Mouse (Mus musculus): ENCODE measurements around the gene Msi1. TPM values are rescaled to one million over a fixed set of nuclear protein-coding genes. Genes with fewer than 3 reads are reported as not detected.
"Not testable (repeated sequence)": the region's sequence is repeated elsewhere in the genome, so short reads cannot be mapped to it uniquely, and the experiment has no call there.

Msi1 gene
- polyA plus RNA-seq, 1 experiment: 1.7 TPM

DNA sequence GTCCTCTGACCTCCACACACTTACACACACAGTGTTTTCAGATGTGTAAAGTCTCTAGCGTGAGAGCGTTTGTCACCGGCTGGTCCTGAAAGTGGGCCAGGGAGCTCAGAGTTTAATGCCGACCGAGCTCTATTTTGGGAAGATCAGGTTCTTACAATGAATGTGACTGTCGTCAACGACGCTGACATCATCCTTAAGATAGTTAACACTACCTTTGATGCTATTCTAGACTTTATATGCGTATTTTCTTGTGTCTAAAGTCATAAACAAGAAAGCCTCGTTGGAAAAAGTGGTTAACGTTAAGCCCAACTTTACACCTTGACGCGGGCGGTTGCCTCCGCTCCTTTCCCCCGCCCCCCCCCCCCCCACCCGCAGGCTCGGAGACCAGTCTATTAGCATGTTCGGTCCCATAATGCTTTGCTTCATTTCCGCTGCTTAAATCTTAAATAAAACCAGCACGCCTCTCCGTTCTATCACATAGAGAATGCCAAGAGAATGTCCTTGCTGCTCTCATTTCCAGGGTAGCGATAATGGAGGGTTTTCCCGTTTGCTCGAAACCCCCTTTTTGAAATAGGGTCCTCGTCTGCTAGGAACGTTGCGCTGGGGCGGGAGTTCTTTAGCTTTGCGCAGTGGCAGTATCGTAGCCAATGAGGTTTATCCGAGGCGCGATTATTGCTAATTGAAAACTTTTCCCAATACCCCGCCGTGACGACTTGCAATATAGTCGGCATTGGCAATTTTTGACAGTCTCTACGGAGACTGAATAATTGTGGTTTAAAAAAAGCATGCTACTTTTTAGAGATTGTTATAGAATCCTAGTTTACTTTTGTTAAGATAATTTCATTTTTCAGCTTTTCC, 59.7 kb downstream of the Msi1 start:
- DNase-seq (ENCODE audit: low spot score): peak; percentile 72

DNA sequence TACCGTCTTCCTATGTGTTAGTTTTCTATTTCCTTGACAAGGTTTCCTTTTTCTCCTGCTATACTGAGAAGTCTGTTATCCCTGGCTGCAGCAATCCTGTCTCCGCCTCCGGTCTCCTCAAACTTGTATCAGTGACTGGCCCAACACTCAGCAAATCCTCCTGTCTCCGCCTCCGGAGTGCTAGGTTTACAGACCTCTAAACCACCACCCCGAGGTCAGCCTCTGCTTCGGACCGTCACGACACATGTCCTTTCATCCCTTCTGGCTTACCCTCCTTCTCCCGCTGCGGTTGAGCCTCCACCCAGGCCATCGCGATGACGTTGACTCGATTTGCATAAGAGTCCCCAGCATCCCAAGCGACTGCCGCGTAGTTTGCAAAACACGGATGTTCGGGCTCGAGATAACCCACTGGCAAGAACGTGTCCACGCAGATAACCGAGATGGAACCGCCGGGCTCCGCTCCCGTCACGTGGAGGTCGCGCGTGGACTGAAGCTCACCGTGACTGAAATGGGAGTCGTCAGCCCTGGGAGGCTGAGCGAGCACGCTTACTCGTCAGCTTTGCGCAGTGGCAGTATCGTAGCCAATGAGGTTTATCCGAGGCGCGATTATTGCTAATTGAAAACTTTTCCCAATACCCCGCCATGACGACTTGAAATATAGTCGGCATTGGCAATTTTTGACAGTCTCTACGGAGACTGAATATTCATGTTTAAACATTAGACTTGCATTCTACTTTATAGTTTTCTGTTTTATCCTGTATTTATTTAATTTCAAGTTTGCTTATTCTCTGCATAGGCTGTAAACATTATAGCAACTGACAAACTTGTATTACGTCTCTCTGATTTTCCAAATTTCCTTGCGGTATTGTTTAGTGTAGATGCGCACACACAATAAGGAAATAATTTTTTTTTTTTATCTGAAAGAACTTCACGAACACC, 60.6 kb downstream of the Msi1 start:
- DNase-seq (ENCODE audit: low spot score): peak; percentile 79

DNA sequence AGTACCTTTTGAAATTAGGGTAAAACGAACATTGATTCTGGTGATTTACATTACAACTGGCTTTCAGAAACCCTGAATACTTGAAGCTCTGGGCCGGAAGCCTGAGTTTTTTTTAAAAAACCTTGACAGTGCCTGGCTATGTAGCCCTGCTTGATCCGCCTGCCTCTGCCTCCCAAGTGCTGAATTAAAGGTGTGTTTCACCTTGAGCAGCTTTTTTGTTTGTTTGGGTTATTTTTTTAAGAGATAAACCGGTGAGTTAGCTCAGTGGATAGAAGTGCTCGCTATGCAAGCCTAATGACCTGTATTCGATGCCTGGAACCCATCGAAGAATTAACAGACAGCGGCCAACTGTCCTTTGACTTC, 61.2 kb downstream of the Msi1 start:
- no peak for DNase-seq (ENCODE audit: low spot score)

DNA sequence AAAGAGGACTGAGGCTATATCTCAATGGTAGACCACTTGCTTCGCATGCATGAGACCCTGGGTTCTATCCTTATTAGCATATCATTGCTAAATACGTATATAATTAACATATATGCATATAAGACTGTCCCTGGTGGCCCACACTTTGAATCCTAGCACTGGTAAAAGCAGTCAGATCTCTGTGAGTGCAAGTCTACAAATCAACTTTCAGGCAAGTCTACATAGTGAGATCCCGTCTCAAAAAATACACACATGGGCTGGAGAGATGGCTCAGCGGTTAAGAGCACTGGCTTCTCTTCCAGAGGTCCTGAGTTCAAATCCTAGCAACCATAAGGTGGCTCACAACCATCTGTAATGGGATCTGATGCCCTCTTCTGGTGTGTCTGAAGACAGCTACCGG, 61.7 kb downstream of the Msi1 start:
- DNase-seq (ENCODE audit: low spot score): no peak

DNA sequence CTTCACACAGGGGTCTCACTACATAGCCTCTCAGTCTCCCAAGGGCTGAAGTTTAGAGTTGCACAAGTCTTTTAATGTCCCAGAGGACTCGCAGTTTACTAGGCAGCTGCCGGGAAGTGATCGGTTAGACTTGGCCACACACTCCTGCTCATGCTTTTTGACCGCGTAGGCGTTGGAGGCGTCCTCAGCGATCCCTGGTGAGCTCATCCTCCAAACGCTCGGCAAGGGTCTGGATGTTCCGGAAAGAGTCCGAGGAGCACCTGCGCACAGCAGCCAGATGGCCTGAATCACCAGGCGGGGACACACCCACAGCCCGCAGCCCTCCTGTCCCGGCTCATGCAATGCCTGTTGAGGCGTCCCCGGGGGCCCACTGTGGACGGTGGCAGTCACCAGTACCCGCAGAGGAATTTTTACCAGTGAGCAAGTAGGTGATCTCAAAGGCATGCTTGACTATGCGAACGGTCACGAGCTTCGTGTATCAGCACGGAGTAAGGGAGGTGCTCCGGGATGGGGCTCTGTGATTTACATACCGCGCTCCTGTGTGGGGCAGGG, 62.4 kb downstream of the Msi1 start:
- DNase-seq (ENCODE audit: low spot score): peak; percentile 61

DNA sequence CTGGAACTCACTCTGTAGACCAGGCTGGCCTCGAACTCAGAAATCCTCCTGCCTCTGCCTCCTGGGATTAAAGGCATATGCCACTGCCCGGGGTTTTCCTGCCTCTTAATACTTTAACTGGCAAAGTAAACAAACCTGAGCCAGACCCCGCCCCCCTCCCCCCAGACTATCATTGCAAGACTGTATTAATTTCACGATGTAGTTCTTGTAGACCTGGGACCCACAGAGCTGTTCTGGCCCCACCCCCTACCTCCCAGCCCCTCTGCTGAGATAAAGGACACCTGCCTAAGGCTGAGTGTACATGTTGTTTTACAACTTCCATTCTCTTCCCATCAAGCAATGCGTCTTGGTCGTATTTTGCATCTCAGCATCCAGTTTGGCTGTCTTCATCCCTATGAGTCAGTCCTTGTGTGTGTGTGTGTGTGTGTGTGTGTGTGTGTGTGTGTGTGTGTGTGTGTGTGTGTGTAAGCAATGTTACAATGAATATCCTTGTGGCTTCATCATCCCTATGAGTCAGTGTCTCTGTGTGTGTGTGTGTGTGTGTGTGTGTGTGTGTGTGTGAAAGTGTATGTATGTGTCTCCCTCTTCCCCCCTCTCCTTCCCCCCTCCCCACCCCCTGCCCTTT, 63.4 kb downstream of the Msi1 start:
- DNase-seq (ENCODE audit: low spot score): no peak

DNA sequence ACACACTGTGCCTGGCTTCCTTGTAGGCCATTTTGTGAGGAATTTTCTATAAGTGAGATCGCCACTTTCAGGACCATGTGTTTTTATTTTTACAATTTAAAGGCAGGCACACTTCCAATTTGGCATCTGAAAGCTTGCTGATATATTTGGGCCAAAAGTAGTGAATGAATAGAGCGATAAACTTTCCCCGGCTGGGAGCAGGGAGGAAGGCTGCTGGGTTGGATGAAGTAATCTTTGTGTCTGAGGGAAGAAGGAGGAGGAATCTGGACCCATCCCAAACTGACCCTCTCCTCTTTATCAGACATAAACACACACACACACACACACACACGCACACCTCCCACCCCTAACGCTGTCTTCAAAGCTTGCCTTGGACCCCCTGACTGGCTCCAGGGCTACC, 64.0 kb downstream of the Msi1 start:
- no peak for DNase-seq (ENCODE audit: low spot score)

DNA sequence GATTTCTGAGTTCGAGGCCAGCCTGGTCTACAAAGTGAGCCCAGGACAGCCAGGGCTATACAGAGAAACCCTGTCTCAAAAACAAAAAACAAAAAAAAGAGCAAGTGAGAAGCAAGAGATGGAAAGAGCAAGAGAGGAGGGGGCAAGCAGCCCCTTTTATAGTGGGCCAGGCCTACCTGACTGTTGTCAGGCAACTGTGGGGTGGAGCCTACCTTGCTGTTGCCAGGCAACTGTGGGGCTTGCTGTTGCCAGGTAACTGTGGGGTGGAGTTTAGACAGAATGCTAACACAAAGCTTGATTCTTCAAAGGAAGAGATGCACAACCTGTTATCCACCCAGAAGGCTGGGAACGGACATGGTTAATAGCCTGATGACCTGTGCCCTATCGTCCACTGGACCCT, 66.2 kb downstream of the Msi1 start:
- DNase-seq (ENCODE audit: low spot score): not testable (repeated sequence)

DNA sequence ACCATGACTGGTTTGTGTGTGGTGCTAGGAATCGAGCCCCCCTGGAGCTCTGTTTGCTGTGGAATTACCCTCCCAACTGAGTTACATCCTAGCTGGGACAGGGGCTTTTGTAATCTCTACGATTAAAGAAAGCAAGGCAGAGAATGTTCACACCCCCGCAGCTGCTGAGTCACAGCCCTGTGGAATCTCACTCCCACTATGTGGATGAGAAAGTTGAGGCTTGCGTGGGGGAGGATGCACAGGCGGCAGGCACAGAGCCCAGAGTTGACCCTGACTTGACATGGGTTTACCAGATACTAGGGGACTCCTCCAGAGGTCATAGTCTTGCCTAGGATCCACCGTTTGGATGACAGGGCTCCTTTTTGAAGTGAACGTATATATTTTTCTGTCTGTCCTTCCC, 67.6 kb downstream of the Msi1 start:
- no peak for DNase-seq (ENCODE audit: low spot score)

DNA sequence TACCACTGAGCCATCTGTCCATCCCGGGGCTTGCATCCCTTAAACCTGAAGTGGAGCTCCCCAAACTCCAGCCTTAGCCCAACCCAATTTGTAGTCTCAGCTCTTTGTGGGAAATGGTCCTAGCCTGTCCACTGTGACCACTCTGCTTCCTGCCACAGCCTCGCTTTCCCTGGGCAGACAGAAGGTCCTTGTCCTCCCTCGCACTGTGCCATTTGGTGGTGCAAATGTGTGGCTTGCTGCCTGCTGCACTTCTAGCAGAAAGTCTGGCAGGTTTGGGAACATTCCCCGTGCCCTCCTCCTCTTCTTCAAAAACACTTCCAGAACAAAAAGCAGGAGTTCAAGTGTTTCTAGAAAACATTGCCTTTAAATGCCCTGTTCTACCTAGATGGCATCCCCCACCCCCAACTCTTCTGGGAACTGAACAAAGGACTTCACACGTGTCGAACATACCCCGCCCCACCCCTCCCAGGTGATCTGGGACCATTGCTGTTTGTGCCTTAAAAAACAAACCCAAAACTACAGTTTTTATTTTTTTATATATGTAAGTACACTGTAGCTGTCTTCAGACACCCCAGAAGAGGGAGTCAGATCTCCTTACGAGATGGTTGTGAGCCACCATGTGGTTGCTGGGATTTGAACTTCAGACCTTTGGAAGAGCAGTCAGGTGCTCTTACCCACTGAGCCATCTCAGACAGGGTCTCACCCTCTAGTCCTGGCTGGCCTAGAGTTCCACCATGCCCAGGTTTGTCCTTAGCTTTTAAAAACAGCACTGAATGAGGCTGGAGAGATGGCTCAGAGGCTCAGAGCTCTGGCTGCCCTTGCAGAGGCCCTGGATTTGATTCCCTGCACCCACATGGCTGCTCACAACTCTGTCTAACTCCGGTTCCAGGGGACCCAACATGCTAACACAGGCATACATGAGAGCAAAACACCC, 69.2 kb downstream of the Msi1 start:
- DNase-seq (ENCODE audit: low spot score): no peak

DNA sequence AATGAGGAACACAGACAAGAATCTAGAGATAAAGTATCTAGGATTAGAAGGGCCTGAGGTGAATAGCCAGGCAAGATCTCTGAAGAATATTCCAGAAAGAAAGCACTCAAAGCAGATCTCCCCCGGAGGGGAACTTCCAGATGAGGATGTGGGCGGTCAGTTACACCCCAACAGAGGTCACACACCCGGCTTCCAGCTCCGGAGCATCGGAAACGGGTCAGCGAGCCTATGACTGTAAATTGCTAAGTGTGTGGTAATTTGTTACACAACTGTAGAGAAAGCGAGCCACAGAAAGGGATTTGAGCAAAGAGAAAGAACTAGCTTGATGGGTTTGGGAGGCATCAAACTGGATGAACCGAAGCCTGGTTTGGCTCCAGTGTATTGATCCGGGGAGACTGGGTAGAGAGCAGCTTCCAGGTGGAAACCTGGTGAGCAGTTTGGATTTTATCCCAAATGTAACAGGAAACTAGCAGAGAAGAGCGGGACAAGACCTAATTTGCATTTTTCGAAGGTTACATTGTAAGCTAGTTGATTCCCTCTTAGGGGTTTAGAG, 71.1 kb downstream of the Msi1 start:
- DNase-seq (ENCODE audit: low spot score): no peak

DNA sequence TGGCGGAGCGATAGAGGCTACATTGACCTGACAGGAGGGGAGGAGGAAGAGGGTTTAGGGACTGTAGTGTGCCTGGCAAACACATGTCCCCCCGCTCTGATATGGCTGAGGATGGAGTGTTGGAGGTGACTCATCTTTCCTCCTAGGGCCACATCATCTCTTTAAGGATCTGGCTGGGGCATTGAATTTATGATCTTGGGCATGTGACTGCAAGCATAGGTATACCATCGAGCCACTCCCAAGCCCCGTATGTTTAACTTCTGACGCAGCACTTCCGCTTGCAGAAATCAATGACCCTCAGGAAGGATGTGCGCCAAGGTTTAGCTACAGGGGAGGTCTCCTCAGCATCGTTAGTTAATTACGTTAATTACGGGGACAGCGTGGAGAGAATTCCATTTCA, 73.6 kb downstream of the Msi1 start:
- no peak for DNase-seq (ENCODE audit: low spot score)

Other genes starting within 250 kb of the Msi1 start
- gene Cabp1, start 235.2 kb upstream of the Msi1 start, polyA plus RNA-seq (2012; rRNA removed): 3.6 and 3.9 TPM in 2 replicates
- gene Pop5, start 193.8 kb upstream of the Msi1 start, polyA plus RNA-seq (2012; rRNA removed): 52.7 and 63.5 TPM in 2 replicates
- gene Rnf10, start 156.7 kb upstream of the Msi1 start, polyA plus RNA-seq (2012; rRNA removed): 144 and 157 TPM in 2 replicates
- 23.9 and 26.4 TPM in 2 replicates for gene Coq5, start 149.9 kb upstream of the Msi1 start, polyA plus RNA-seq (2012; rRNA removed)
- gene Dynll1, start 128.6 kb upstream of the Msi1 start, polyA plus RNA-seq (2012; rRNA removed): 565 and 747 TPM in 2 replicates
- 56.7 and 60.4 TPM in 2 replicates for gene Srsf9, start 102.4 kb upstream of the Msi1 start, polyA plus RNA-seq (2012; rRNA removed)
- 13.6 and 18.0 TPM in 2 replicates for gene Gatc, start 88.4 kb upstream of the Msi1 start, polyA plus RNA-seq (2012; rRNA removed)
- gene Triap1, start 88.4 kb upstream of the Msi1 start, polyA plus RNA-seq (2012; rRNA removed): 47.5 and 63.9 TPM in 2 replicates
- 940 and 1,078 TPM in 2 replicates for gene Cox6a1, start 80.6 kb upstream of the Msi1 start, polyA plus RNA-seq (2012; rRNA removed)
- not detected in 2 replicates for gene Pla2g1b, start 36.7 kb downstream of the Msi1 start, polyA plus RNA-seq (2012; rRNA removed)
- 56.1 and 75.8 TPM in 2 replicates for gene Sirt4, start 55.1 kb downstream of the Msi1 start, polyA plus RNA-seq (2012; rRNA removed)
- 68.7 and 73.4 TPM in 2 replicates for gene Pxn, start 77.1 kb downstream of the Msi1 start, polyA plus RNA-seq (2012; rRNA removed)
- gene Rplp0, start 129.9 kb downstream of the Msi1 start, polyA plus RNA-seq (2012; rRNA removed): 2,459 and 2,490 TPM in 2 replicates
- gene Gcn1l1, start 135.7 kb downstream of the Msi1 start, polyA plus RNA-seq (2012; rRNA removed): 17.8 and 26.4 TPM in 2 replicates
- gene Rab35, start 202.3 kb downstream of the Msi1 start, polyA plus RNA-seq (2012; rRNA removed): 57.6 and 58.7 TPM in 2 replicates